Mouse (Mus musculus) lung, postnatal 0 days (tissue): ENCODE results near the gene Marcks. TPM values are rescaled to one million over a fixed set of nuclear protein-coding genes. Genes with fewer than 3 reads are reported as not detected.
"Not testable (repeated sequence)": the region's sequence is repeated elsewhere in the genome, so short reads cannot be mapped to it uniquely, and the experiment has no call there.

Experiments used
- ATAC-seq: fragments of 200-750 bp; cut with Nextera tagmentation; 2 replicates; pipeline ENCODE4 v1.8.0; 2017; ENCODE audit warnings: moderate library complexity
- DNase-seq: peaks from one replicate; pipeline ENCODE4 v3.0.0-alpha.2; 2016; ENCODE audit warnings: low spot score
- H3K27ac ChIP-seq: fragments of 300-500 bp; sonication (generic); 2 replicates; pipeline ENCODE4 v1.5.1; 2014; ENCODE audit warnings: antibody characterized with exemption, mild to moderate bottlenecking, low read length, mixed read lengths
- H3K27me3 ChIP-seq: fragments of 300-500 bp; sonication (generic); replicated peaks from 2 replicates; pipeline ENCODE4 v1.6.1; 2014; ENCODE audit warnings: low read length, mixed read lengths; ENCODE audit not compliant: insufficient read depth
- H3K36me3 ChIP-seq: fragments of 300-500 bp; sonication (generic); 2 replicates; pipeline ENCODE4 v1.6.1; 2014; ENCODE audit warnings: low read length, mixed read lengths; ENCODE audit not compliant: insufficient read depth
- H3K4me1 ChIP-seq: fragments of 300-500 bp; sonication (generic); 2 replicates; pipeline ENCODE4 v1.6.1; 2014; ENCODE audit warnings: antibody characterized with exemption, low read depth, low read length, mixed read lengths; ENCODE audit not compliant: insufficient read depth
- H3K4me2 ChIP-seq: fragments of 300-500 bp; sonication (generic); replicated peaks from 2 replicates; pipeline ENCODE4 v1.6.1; 2014; ENCODE audit warnings: low read depth, mild to moderate bottlenecking, low read length, moderate library complexity, mixed read lengths
- H3K4me3 ChIP-seq: fragments of 300-500 bp; sonication (generic); 2 replicates; pipeline ENCODE4 v1.5.1; 2014; ENCODE audit warnings: low read depth, low read length
- H3K9ac ChIP-seq: fragments of 300-500 bp; sonication (generic); replicated peaks from 2 replicates; pipeline ENCODE4 v1.6.1; 2014; ENCODE audit warnings: low read depth, mild to moderate bottlenecking
- H3K9me3 ChIP-seq: fragments of 300-500 bp; sonication (generic); 2 replicates; pipeline ENCODE4 v1.6.1; 2016; ENCODE audit warnings: low read length, mixed read lengths
- CTCF ChIP-seq: IDR thresholded peaks from 2 replicates; pipeline ENCODE4 v1.5.1; 2016; ENCODE audit warnings: antibody characterized with exemption, mild to moderate bottlenecking
- EP300 ChIP-seq: IDR thresholded peaks from 2 replicates; pipeline ENCODE4 v1.6.1; 2016; ENCODE audit warnings: antibody characterized with exemption, mild to moderate bottlenecking, control low read depth
- WGBS: fragments of 180-500 bp; shearing (Covaris S2); extraction: QIAGEN DNeasy Blood & Tissue Kit; methylation state at CpG from one replicate; pipeline ENCODE4 v1.1.7; 2014; 5-methylcytosine and 5-hydroxymethylcytosine counted together
- polyA plus RNA-seq: library from polyadenylated mRNA; unstranded; fragments of >200 nt; fragmentation: Nextera tagmentation; extraction: Ambion mirVana; gene quantifications from 2 replicates; pipeline ENCODE4 v1.2.1, GENCODE M21; 2015

Marcks gene
- polyA plus RNA-seq, 1 experiment from 2014 or later = 106 TPM

GRCm38 (mm10) chr10:37090411-37090810, 48.3 kb downstream of the Marcks start:
- Histone ChIP-seq H3K4me1 (no peaks in the 10 kb centered on the region), H3K36me3 (no peaks in the 10 kb centered on the region), H3K4me2 (no peak overlapping the region), H3K4me3 (no peak overlapping the region), H3K9ac (no peak overlapping the region), H3K9me3 (no peaks in the 10 kb centered on the region), H3K27me3 (no peaks in the 10 kb centered on the region), H3K27ac (no peak overlapping the region)
- peak; percentile 59 for TF ChIP-seq EP300
- no peak for TF ChIP-seq CTCF
- ATAC-seq (no peak), DNase-seq (no peak)
- 74% methylated on average over 3 of the region's 3 CpGs for WGBS

- H3K9me3 ChIP-seq, H3K4me3 ChIP-seq, H3K27ac ChIP-seq, ATAC-seq, H3K36me3 ChIP-seq, H3K27me3 ChIP-seq, H3K4me2 ChIP-seq, H3K4me1 ChIP-seq, H3K9ac ChIP-seq, DNase-seq: not testable (repeated sequence)
- WGBS = 92% methylated on average over 2 of the region's 2 CpGs
Measured at GRCm38 (mm10) chr10:37084071-37084470, 54.6 kb downstream of the Marcks start.

Other genes with a start within 250 kb of the Marcks start
- 91.2 and 103 TPM in 2 replicates for gene Hdac2, start 164.4 kb downstream of the Marcks start, polyA plus RNA-seq